Mouse (Mus musculus): ENCODE measurements at regions not wholly inside any gene's neighbourhood (a gene's known extent, or its start where the extent isn't known, plus 50 kb on each side); places are given as distances from the start of the nearest gene placed in this dataset.
A peak's percentile ranks its signal among the peaks of the same experiment; 100 is the strongest.

DNA sequence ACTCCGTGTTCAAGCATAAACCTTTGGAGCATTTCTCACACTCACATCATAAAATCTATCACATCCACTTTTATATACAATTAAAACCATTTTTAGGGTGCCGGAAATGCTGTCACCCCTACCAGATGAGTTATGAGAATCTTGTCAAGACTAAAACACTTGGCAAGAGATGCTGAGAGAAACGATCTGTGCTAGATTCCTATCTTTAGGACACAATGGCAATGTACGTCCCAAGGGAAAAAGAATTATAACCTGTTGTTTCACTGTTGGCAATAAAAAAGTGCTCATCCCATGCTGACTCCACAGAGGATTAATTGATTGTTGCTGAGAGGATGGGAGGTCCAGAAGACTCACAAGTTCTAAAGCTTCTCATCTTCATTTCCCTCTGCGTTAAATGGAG is 389.7 kb upstream of the C030005K15Rik start:
- no peaks in the 10 kb centered on the region for H3K36me3 ChIP-seq (ENCODE audit: control insufficient read depth, insufficient read depth, low read length, poor library complexity, severe bottlenecking)
- TF ChIP-seq MAFK (IDR thresholded peaks at IDR 0.05; ENCODE audit: insufficient read depth, low read depth, low read length) = no peak
- no peak for TF ChIP-seq ZNF384 (IDR thresholded peaks at IDR 0.05; ENCODE audit: low read depth, low read length)
- no peak for TF ChIP-seq ZC3H11A (IDR thresholded peaks at IDR 0.05; ENCODE audit: borderline replicate concordance, low read depth, low read length)
- TF ChIP-seq CHD2 (IDR thresholded peaks at IDR 0.05; ENCODE audit: low read depth, low read length) = no peak
- TF ChIP-seq HCFC1 (IDR thresholded peaks at IDR 0.05; ENCODE audit: borderline replicate concordance, insufficient read depth, low read length) = no peak
- no peak overlapping the region for H3K27ac ChIP-seq (ENCODE audit: insufficient read depth, low read depth, low read length, poor library complexity, severe bottlenecking)
- H3K9me3 ChIP-seq (ENCODE audit: control insufficient read depth, insufficient read depth, low read depth, low read length) = no peaks in the 10 kb centered on the region
- in situ Hi-C loops (cut with MboI; ENCODE audit: low sequenced_read_pairs in 2 of 2, unreplicated experiment in 2 of 2) = no loop called here
- DNase-seq (ENCODE audit: low read depth, low spot score) = no peak
- no peaks in the 10 kb centered on the region for H3K4me1 ChIP-seq (ENCODE audit: control insufficient read depth in 2 of 2, insufficient read depth in 2 of 2, low read length in 2 of 2, poor library complexity in 1 of 2)
- H3K4me3 ChIP-seq (ENCODE audit: insufficient read depth in 1 of 2, low read depth in 1 of 2, low read length in 2 of 2, poor library complexity in 1 of 2, severe bottlenecking in 1 of 2) = no peak overlapping the region
- H3K9ac ChIP-seq (ENCODE audit: insufficient read depth, low read depth, low read length, poor library complexity, severe bottlenecking) = no peak overlapping the region

- Histone ChIP-seq H3K4me1 (ENCODE audit: control insufficient read depth in 2 of 2, insufficient read depth in 2 of 2, low read length in 2 of 2, poor library complexity in 1 of 2) (no peaks in the 10 kb centered on the region), H3K9ac (ENCODE audit: insufficient read depth, low read depth, low read length, poor library complexity, severe bottlenecking) (no peak overlapping the region), H3K36me3 (ENCODE audit: control insufficient read depth, insufficient read depth, low read length, poor library complexity, severe bottlenecking) (no peaks in the 10 kb centered on the region), H3K9me3 (ENCODE audit: control insufficient read depth, insufficient read depth, low read depth, low read length) (no peaks in the 10 kb centered on the region), H3K4me3 (ENCODE audit: insufficient read depth in 1 of 2, low read depth in 1 of 2, low read length in 2 of 2, poor library complexity in 1 of 2, severe bottlenecking in 1 of 2) (no peak overlapping the region), H3K27ac (ENCODE audit: insufficient read depth, low read depth, low read length, poor library complexity, severe bottlenecking) (no peak overlapping the region)
- no peak for DNase-seq (ENCODE audit: low read depth, low spot score)
- in situ Hi-C loops (cut with MboI; ENCODE audit: low sequenced_read_pairs in 2 of 2, unreplicated experiment in 2 of 2) = no loop called here
- TF ChIP-seq ZNF384 (IDR thresholded peaks at IDR 0.05; ENCODE audit: low read depth, low read length) (no peak), HCFC1 (IDR thresholded peaks at IDR 0.05; ENCODE audit: borderline replicate concordance, insufficient read depth, low read length) (no peak), CHD2 (IDR thresholded peaks at IDR 0.05; ENCODE audit: low read depth, low read length) (no peak), ZC3H11A (IDR thresholded peaks at IDR 0.05; ENCODE audit: borderline replicate concordance, low read depth, low read length) (no peak)
These were observed 399.2 kb upstream of the C030005K15Rik start for GRCm38 (mm10) chr10:98125713-98126112.

DNA sequence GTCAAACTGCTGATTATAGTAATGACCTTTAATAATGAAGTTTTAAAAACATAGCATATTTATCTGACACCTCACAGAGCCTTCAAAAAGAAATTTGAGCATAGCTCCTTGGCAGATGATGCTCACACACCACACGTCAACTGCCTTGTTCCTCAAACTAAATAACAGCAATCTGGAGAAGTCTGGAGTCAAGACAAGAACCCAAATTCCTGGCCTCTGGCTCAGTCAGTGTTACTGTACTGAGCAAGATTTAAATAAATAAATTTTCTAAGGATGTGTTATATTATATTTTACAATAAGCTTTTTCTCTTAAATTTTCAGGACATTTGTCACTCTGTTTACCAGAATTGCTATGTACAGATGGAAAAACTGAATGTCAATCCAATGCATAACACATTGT is 408.5 kb upstream of the C030005K15Rik start:
- TF ChIP-seq HCFC1 (IDR thresholded peaks at IDR 0.05; ENCODE audit: borderline replicate concordance, insufficient read depth, low read length) (no peak), ZC3H11A (IDR thresholded peaks at IDR 0.05; ENCODE audit: borderline replicate concordance, low read depth, low read length) (no peak), MAFK (IDR thresholded peaks at IDR 0.05; ENCODE audit: insufficient read depth, low read depth, low read length) (no peak), ZNF384 (IDR thresholded peaks at IDR 0.05; ENCODE audit: low read depth, low read length) (no peak), CHD2 (IDR thresholded peaks at IDR 0.05; ENCODE audit: low read depth, low read length) (no peak)
- in situ Hi-C loops (cut with MboI; ENCODE audit: low sequenced_read_pairs in 2 of 2, unreplicated experiment in 2 of 2) = no loop called here
- no peaks in the 10 kb centered on the region for H3K4me1 ChIP-seq (ENCODE audit: control insufficient read depth in 2 of 2, insufficient read depth in 2 of 2, low read length in 2 of 2, poor library complexity in 1 of 2)
- no peak overlapping the region for H3K27ac ChIP-seq (ENCODE audit: insufficient read depth, low read depth, low read length, poor library complexity, severe bottlenecking)
- no peak overlapping the region for H3K4me3 ChIP-seq (ENCODE audit: insufficient read depth in 1 of 2, low read depth in 1 of 2, low read length in 2 of 2, poor library complexity in 1 of 2, severe bottlenecking in 1 of 2)
- no peak for DNase-seq (ENCODE audit: low read depth, low spot score)
- H3K9ac ChIP-seq (ENCODE audit: insufficient read depth, low read depth, low read length, poor library complexity, severe bottlenecking) = no peak overlapping the region
- H3K9me3 ChIP-seq (ENCODE audit: control insufficient read depth, insufficient read depth, low read depth, low read length) = no peaks in the 10 kb centered on the region
- H3K36me3 ChIP-seq (ENCODE audit: control insufficient read depth, insufficient read depth, low read length, poor library complexity, severe bottlenecking) = no peaks in the 10 kb centered on the region

DNA sequence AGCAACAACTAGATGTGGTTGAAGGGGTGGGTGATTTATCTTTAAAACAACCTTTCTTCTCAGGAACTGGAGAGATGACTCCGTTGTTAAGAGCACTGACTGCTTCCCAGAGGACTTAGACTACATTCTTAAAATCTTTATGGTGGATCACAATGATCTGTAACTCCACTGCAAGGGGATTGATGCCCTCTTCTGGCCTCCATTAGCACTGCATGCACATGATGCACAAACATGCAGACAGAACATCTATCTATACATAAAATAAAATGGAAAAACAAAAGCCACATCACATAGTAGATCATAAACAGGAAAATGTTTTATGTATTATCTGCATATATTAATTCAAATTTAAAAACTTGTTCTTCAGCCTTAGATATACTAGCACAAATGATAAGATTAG is 419.2 kb upstream of the C030005K15Rik start:
- peak; percentile 2 for DNase-seq (ENCODE audit: low read depth, low spot score)
- TF ChIP-seq ZC3H11A (IDR thresholded peaks at IDR 0.05; ENCODE audit: borderline replicate concordance, low read depth, low read length) (no peak), MAFK (IDR thresholded peaks at IDR 0.05; ENCODE audit: insufficient read depth, low read depth, low read length) (no peak), CHD2 (IDR thresholded peaks at IDR 0.05; ENCODE audit: low read depth, low read length) (no peak), HCFC1 (IDR thresholded peaks at IDR 0.05; ENCODE audit: borderline replicate concordance, insufficient read depth, low read length) (no peak), ZNF384 (IDR thresholded peaks at IDR 0.05; ENCODE audit: low read depth, low read length) (no peak)
- no peak overlapping the region for H3K4me3 ChIP-seq (ENCODE audit: insufficient read depth in 1 of 2, low read depth in 1 of 2, low read length in 2 of 2, poor library complexity in 1 of 2, severe bottlenecking in 1 of 2)
- no peaks in the 10 kb centered on the region for H3K4me1 ChIP-seq (ENCODE audit: control insufficient read depth in 2 of 2, insufficient read depth in 2 of 2, low read length in 2 of 2, poor library complexity in 1 of 2)
- H3K27ac ChIP-seq (ENCODE audit: insufficient read depth, low read depth, low read length, poor library complexity, severe bottlenecking) = no peak overlapping the region
- no peaks in the 10 kb centered on the region for H3K9me3 ChIP-seq (ENCODE audit: control insufficient read depth, insufficient read depth, low read depth, low read length)
- in situ Hi-C loops (cut with MboI; ENCODE audit: low sequenced_read_pairs in 2 of 2, unreplicated experiment in 2 of 2) = no loop called here
- no peaks in the 10 kb centered on the region for H3K36me3 ChIP-seq (ENCODE audit: control insufficient read depth, insufficient read depth, low read length, poor library complexity, severe bottlenecking)
- H3K9ac ChIP-seq (ENCODE audit: insufficient read depth, low read depth, low read length, poor library complexity, severe bottlenecking) = no peak overlapping the region
